Mouse (Mus musculus): ENCODE data around the gene Dcun1d5. TPM values are rescaled to one million over a fixed set of nuclear protein-coding genes. Genes with fewer than 3 reads are reported as not detected.

Dcun1d5 gene
- total RNA-seq, 2 experiments from 2014 or later: 90.2 to 95.5 TPM

Other genes starting within 250 kb of the Dcun1d5 start
- 3.2 and 7.5 TPM in 2 replicates for gene Dync2h1, start 74 bp upstream of the Dcun1d5 start, total RNA-seq (2014; fragmentation: Nextera tagmentation)
- gene Dync2h1, start 74 bp upstream of the Dcun1d5 start, total RNA-seq (2017): 4.7 and 4.9 TPM in 2 replicates
- not detected in 2 replicates for gene Mmp13, start 88.0 kb downstream of the Dcun1d5 start, total RNA-seq (2014; fragmentation: Nextera tagmentation)
- gene Mmp13, start 88.0 kb downstream of the Dcun1d5 start, total RNA-seq (2017): not detected in 2 replicates
- not detected in 2 replicates for gene Mmp12, start 159.9 kb downstream of the Dcun1d5 start, total RNA-seq (2014; fragmentation: Nextera tagmentation)
- not detected in 2 replicates for gene Mmp12, start 159.9 kb downstream of the Dcun1d5 start, total RNA-seq (2017)
- gene Mmp1b, start 203.5 kb downstream of the Dcun1d5 start, total RNA-seq (2014; fragmentation: Nextera tagmentation): not detected in 2 replicates
- not detected in 2 replicates for gene Mmp1b, start 203.5 kb downstream of the Dcun1d5 start, total RNA-seq (2017)